Mouse (Mus musculus): Measurements from ENCODE around the gene 8030411F24Rik. TPM values are rescaled to one million over a fixed set of nuclear protein-coding genes. Genes with fewer than 3 reads are reported as not detected.
"Not testable (repeated sequence)": the region's sequence is repeated elsewhere in the genome, so short reads cannot be mapped to it uniquely, and the experiment has no call there.

8030411F24Rik gene
- total RNA-seq (2021) = not detected

DNA sequence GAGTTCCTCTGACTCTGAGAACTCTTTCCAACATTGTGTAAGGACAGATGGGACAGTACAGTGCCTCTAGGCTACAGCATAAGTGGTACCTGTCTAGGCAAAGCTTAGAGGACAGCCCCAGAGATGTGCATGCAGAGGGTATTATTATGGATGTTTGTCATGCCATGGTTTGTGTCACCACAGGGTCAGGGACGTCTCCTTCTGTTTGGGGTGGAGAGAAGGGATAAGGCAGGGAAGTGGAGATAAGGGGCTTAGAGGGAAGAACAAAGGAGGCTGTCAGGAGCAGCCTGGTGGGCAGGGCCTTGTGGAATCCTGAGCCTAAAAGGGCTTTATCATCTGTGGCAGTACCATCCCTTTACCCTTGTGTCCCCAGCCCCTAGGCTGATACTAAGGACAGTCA is at the start of gene 8030411F24Rik:
Gene 8030411F24Rik, plus strand, starts transcription at position 301 of the 400 bp plus-strand sequence.
- intact Hi-C loops (cut with DNase I) = no loop called here
- no peak for DNase-seq (ENCODE audit: low spot score in 2 of 2)

DNA sequence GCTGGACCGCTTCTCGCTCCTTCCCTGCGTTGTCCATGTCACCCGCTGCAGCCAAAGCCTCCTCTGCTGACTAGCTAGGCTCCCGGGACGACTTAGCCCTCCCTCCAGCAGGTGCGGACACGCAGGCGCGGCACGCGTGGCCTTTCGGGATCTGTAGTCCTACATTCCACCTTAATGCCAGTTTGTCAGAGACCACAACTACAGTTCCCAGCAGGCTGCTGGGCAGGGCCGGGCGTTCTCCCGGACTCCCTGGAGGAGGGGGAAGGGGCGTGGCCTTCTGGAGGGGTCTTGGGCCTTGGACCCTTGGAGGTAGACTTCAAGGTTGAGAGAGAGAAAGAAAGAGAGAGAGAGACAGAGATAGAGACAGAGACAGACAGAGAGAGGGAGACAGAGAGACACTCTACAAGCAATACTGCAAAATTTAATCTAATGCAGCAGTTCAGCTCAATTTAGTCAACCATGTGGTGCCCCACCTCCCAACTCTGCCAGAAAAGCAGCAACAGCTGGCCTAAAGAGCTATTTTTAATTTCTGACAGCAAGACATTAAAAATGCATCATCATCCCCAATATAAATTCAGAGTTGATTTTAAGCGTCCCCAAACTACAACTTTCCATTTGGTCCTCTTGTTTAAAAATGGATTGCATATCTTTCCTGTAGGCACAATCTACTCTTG is 49.3 kb upstream of the 8030411F24Rik start, which contains the start of gene Napb:
Gene Napb, minus strand, starts transcription at position 141 of the 674 bp plus-strand sequence.
- intact Hi-C loops (cut with DNase I) = no loop called here
- DNase-seq (ENCODE audit: low spot score in 2 of 2) = peak; percentile 92 to 98

- DNase-seq (ENCODE audit: low spot score in 2 of 2) = peak; percentile 44 to 86
- intact Hi-C loops (cut with DNase I) = no loop called here
Measured at GRCm38 (mm10) chr2:148743001-148743400, 38.8 kb upstream of the 8030411F24Rik start.

DNA sequence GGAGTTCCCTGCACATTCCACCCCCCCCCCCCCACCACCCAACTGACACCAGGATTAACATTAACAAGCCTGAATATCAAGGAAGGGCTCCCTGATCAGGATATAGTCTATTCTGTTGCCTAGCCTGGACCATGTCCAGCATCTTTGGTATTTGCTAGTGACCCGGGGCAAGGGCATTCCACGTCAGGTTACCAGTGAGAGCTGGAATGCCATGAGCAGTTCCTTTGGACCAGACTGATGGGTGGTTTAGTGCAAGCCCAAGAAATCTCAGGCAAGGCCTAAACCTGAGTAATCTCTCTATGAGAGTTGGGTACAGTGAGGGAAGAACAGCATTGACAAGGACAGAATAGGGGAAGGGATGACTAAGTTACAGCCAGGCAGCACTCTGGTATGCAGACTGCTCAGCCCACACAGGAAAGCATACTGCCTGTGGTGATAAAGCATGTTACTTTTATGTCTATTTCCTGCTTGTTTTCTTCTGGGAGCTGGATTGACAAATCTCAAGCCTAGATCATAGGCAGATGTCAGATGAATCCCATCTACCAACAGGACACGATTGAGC is 37.9 kb upstream of the 8030411F24Rik start:
- peak in 1 of 2 experiments; percentile 29 for DNase-seq (ENCODE audit: low spot score in 2 of 2)
- intact Hi-C loops (cut with DNase I) = no loop called here

DNA sequence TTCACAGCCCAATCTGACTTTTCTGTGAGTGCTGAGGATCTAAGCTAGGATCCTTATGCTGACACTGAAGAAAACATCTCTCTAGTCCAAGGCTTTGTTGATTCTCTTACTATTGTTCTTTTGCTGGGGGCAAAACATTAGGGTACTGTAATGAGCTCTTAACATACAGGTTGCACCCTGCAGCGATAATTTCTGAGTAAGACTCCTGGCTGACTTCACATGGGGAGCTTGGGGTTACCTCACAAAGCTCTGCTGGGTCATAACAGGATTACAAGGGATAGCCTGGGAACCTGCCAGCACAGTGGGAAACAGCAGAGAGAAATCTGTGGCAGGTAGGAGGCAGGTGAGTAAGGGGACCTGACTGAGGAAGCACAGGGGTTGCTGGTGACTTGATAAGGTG is 31.8 kb upstream of the 8030411F24Rik start, which contains the start of gene Cstl1:
Gene Cstl1, plus strand, starts transcription at position 301 of the 400 bp plus-strand sequence.
- intact Hi-C loops (cut with DNase I) = loop anchor here (5.0 kb wide), 1 partner anchor 102 kb away; no protein-coding TSS in a partner anchor

DNA sequence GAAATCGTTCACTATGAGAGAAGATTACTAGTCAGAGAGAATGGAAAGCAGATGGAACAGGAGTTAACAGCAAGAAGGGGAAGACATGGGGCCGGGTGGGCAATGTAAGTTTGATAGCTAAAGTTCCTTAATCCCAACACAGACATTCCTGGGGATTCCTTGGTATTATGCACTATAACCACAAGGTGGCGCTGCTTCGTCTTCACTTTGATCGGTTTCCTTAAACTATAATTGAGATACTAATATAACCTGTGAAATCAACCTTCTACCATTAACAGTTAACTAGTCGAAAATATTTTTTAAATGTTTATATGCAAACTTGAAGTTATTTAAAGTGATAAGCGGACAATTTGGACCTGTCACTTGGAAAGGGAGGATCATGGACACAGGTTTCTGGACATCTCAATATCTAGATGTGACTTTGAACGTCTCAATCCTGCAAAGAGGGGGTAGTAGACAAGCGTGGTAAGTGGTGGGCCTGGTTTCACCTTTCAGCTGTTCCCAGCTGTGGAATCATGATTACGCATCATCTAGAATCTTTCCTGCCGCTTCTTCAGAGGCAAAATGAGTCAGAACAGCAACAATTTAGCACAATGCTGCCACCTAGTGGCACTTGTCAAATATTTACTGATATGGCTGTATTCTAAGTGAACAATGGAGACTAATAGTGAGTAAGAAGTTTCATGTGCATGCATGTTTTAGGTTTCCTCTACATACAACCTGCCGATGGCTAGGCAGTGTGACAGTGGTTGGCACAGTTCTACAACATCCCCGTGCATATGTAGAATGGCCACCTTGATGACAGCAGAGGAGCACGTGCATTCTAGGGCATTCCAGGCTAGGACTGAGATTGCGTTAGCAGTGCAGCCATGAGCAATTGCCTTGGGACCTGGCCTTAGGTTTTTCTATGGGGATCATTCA is 29.7 kb upstream of the 8030411F24Rik start:
- intact Hi-C loops (cut with DNase I) = loop anchor here (1.0 to 5.0 kb wide), 2 partner anchors 100 to 150 kb away; no protein-coding TSS in a partner anchor
- DNase-seq (ENCODE audit: low spot score in 2 of 2) = peak; percentile 78 to 91

More for the DNA sequence above, 31.8 kb upstream of the 8030411F24Rik start, which contains the start of gene Cstl1:
- no peak for DNase-seq (ENCODE audit: low spot score in 2 of 2)

- DNase-seq (ENCODE audit: low spot score in 2 of 2) = no peak
- intact Hi-C loops (cut with DNase I) = loop anchor here (5.0 kb wide), 1 partner anchor 98 kb away; no protein-coding TSS in a partner anchor
Measured at GRCm38 (mm10) chr2:148754310-148754846, 27.4 kb upstream of the 8030411F24Rik start.

DNA sequence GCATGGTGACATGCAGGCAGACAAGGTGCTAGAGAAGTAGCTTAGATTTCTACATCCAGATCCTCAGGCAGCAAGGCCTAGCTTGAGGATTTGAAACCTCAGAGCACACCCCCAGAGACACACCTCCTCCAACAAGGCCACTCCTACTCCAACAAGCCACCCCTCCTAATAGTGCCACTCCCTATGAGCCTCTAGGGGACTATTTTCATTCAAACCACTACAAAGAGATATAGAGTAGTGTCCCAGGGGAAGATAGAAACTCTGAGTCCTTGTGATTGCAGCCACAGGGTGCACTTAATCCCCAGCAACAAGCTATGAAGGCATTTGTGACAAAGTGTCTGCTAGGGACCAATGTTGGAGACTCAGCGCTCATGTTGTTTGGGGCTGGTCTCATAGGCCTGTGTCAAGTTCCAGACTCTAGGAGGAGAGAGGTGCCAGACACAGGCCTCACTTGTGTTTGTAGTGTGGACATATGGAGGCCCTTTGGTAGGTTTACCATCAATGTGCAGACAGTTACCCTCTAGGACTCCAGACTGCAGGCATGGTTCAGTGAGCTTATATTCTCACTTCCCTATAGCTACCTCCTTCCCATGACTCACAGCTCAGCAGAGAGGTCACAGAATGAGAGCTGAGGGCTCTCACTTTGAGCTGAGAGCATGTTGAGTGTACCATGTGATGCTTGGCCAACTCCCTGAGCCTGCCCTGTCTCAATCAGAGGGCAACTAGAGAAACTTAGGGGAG is 18.0 kb upstream of the 8030411F24Rik start:
- no peak for DNase-seq (ENCODE audit: low spot score in 2 of 2)
- intact Hi-C loops (cut with DNase I) = no loop called here

- intact Hi-C loops (cut with DNase I); DNase-seq (ENCODE audit: low spot score in 2 of 2): not testable (repeated sequence)
Measured at GRCm38 (mm10) chr2:148771397-148771796, 10.4 kb upstream of the 8030411F24Rik start, which contains the start of gene Cst11. TSS of gene Cst11 (minus strand) at chr2:148771497.

- peak in 1 of 2 experiments; percentile 6 for DNase-seq (ENCODE audit: low spot score in 2 of 2)
- intact Hi-C loops (cut with DNase I) = no loop called here
Measured at GRCm38 (mm10) chr2:148789142-148789541, 7.3 kb downstream of the 8030411F24Rik start, which contains the start of gene Cst12. TSS of gene Cst12 (plus strand) at chr2:148789361.

- intact Hi-C loops (cut with DNase I) = no loop called here
- no peak for DNase-seq (ENCODE audit: low spot score in 2 of 2)
Measured at GRCm38 (mm10) chr2:148798485-148798884, 16.7 kb downstream of the 8030411F24Rik start, which contains the start of gene Cst8. TSS of gene Cst8 (plus strand) at chr2:148798785.

GRCm38 (mm10) chr2:148801491-148801921 is 19.7 kb downstream of the 8030411F24Rik start:
- no peak for DNase-seq (ENCODE audit: low spot score in 2 of 2)
- intact Hi-C loops (cut with DNase I) = no loop called here

DNA sequence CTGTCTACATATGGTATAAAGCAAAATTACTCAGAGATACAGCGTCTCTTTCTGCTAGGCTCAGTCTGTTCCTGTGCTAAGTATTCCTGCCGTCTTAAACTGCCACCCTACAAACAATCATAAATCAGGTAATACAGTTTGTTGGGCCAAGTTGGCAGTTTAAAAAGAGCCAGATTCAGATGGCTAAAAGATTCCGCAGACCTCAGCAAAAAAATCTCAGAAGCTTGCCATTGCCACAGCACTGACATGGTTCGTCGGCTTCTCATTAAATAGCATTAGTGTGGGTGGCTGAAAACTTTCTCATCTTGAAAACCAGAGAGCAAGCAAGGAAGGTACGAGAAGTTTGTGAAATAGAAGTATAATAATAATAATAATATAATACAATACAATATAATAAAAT is 24.9 kb downstream of the 8030411F24Rik start:
- intact Hi-C loops (cut with DNase I) = no loop called here
- DNase-seq (ENCODE audit: low spot score in 2 of 2) = no peak

- intact Hi-C loops (cut with DNase I) = no loop called here
- DNase-seq (ENCODE audit: low spot score in 2 of 2) = no peak
Measured at GRCm38 (mm10) chr2:148819909-148820308, 38.1 kb downstream of the 8030411F24Rik start, which contains the start of gene Cst13. TSS of gene Cst13 (plus strand) at chr2:148820081.

DNA sequence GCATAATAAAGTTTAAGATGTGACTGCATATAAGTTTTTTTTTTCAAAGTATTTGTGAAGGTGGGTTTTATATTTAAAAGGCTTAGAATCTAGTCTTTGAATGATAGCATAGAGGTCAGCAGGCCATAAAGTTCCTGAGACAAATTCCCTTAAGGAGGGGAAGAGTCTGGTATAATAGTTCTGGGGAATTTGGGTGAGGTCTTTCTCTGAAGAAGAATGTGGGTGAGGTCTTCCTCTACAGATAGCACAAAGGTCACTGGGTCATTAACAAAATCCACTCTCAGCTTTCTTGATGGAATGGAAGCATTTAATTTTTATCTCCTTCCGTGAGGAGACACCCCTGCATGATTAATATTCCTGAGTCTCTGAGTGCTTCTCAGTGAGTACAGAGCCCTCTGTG is 44.2 kb downstream of the 8030411F24Rik start:
- DNase-seq (ENCODE audit: low spot score in 2 of 2) = no peak
- intact Hi-C loops (cut with DNase I) = no loop called here

DNA sequence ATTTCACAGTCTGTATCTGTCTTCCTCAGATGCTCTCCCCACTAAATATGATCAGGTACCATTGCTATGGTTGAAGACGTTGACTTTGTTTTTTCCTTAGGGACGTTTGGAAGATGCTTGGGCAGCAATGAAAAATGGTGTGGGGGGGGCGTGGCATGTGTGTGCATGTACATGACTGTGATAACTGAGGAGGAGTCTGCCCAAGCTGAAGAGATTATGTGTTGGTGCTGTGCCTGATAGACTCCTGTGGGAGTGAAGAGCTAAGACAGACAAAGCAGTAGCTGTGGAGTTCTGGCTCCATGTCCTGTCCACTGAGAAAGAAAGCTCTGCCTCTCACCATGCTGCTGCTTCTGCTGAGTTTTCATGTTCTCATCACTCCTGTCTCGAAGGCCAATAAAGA is 53.1 kb downstream of the 8030411F24Rik start, which contains the start of gene Cst9:
Gene Cst9, plus strand, starts transcription at position 236 of the 400 bp plus-strand sequence.
- DNase-seq (ENCODE audit: low spot score in 2 of 2) = no peak
- intact Hi-C loops (cut with DNase I) = no loop called here

All from left cerebral cortex, postnatal 25 days (tissue).